Mouse (Mus musculus) midbrain, embryonic 14.5 days (tissue): ENCODE data around the gene Cpsf7. TPM values are rescaled to one million over a fixed set of nuclear protein-coding genes. Genes with fewer than 3 reads are reported as not detected.

ENCODE experiments used
- ATAC-seq: fragments of 200-750 bp; cut with Nextera tagmentation; 2 replicates; pipeline ENCODE4 v1.8.0; 2017; ENCODE audit warnings: moderate number of reproducible peaks, moderate library complexity; ENCODE audit not compliant: low FRiP score, low TSS enrichment
- DNase-seq: peaks from one replicate; pipeline ENCODE4 v3.0.0-alpha.2; 2015
- H3K27ac ChIP-seq: fragments of 300-500 bp; sonication (generic); replicated peaks from 2 replicates; pipeline ENCODE4 v1.5.1; 2014; ENCODE audit warnings: mild to moderate bottlenecking, low read depth, low read length, moderate library complexity
- H3K27me3 ChIP-seq: fragments of 300-500 bp; sonication (generic); 2 replicates; pipeline ENCODE4 v1.6.1; 2014; ENCODE audit warnings: low read length, control low read depth, mixed read lengths; ENCODE audit not compliant: control insufficient read depth, insufficient read depth
- H3K36me3 ChIP-seq: fragments of 300-500 bp; sonication (generic); 2 replicates; pipeline ENCODE4 v1.6.1; 2014; ENCODE audit warnings: low read length, control low read depth; ENCODE audit not compliant: control insufficient read depth, insufficient read depth
- H3K4me1 ChIP-seq: fragments of 300-500 bp; sonication (generic); 2 replicates; pipeline ENCODE4 v1.6.1; 2014; ENCODE audit warnings: mild to moderate bottlenecking, antibody characterized with exemption, low read length, control low read depth; ENCODE audit not compliant: control insufficient read depth, insufficient read depth
- H3K4me2 ChIP-seq: fragments of 300-500 bp; sonication (generic); 2 replicates; pipeline ENCODE4 v1.6.1; 2014; ENCODE audit warnings: mild to moderate bottlenecking, low read length, moderate library complexity
- H3K4me3 ChIP-seq: fragments of 300-500 bp; sonication (generic); replicated peaks from 2 replicates; pipeline ENCODE4 v1.5.1; 2014; ENCODE audit warnings: low read depth, low read length
- H3K9ac ChIP-seq: fragments of 300-500 bp; sonication (generic); replicated peaks from 2 replicates; pipeline ENCODE4 v1.6.1; 2014; ENCODE audit warnings: mild to moderate bottlenecking, low read length, moderate library complexity
- H3K9me3 ChIP-seq: fragments of 300-500 bp; sonication (generic); 2 replicates; pipeline ENCODE4 v1.6.1; 2016; ENCODE audit warnings: low read length, control low read depth, mixed read lengths; ENCODE audit not compliant: control insufficient read depth
- WGBS: fragments of 180-500 bp; shearing (Covaris S2); extraction: QIAGEN DNeasy Blood & Tissue Kit; methylation state at CpG from one replicate; pipeline ENCODE4 v1.1.7; 2014; 5-methylcytosine and 5-hydroxymethylcytosine counted together
- polyA plus RNA-seq: library from polyadenylated mRNA; unstranded; fragments of >200 nt; fragmentation: Nextera tagmentation; extraction: Ambion mirVana; gene quantifications from 2 replicates; pipeline ENCODE4 v1.2.1, GENCODE M21; 2014

Cpsf7 gene
- polyA plus RNA-seq, 1 experiment from 2014 or later, result 66.0 TPM

- H3K9me3 ChIP-seq, result no peaks in the 10 kb centered on the region
- H3K27me3 ChIP-seq, result no peaks in the 10 kb centered on the region
- WGBS, result 91% methylated on average over 8 of the region's 8 CpGs
- ATAC-seq (no peak), DNase-seq (no peak)
- no peak overlapping the region for H3K9ac ChIP-seq
- no peak overlapping the region for H3K27ac ChIP-seq
- no peak overlapping the region for H3K4me3 ChIP-seq
- peaks cover 11% of the 10 kb centered on the region for H3K36me3 ChIP-seq
- H3K4me1 ChIP-seq, result no peaks in the 10 kb centered on the region
- H3K4me2 ChIP-seq, result no peak overlapping the region
Observed at GRCm38 (mm10) chr19:10587231-10587630, 62.2 kb downstream of the Cpsf7 start.

GRCm38 (mm10) chr19:10589127-10589857 lies 64.2 kb downstream of the Cpsf7 start:
- WGBS, result 71% methylated on average over 5 of the region's 5 CpGs
- Histone ChIP-seq H3K4me1 (no peaks in the 10 kb centered on the region), H3K4me2 (no peak overlapping the region), H3K27ac (no peak overlapping the region), H3K4me3 (no peak overlapping the region), H3K36me3 (peaks cover 31% of the 10 kb centered on the region), H3K9me3 (no peaks in the 10 kb centered on the region), H3K27me3 (no peaks in the 10 kb centered on the region), H3K9ac (no peak overlapping the region)
- ATAC-seq, result no peak
- DNase-seq, result no peak

GRCm38 (mm10) chr19:10590301-10590700 lies 65.2 kb downstream of the Cpsf7 start:
- 85% methylated on average over 3 of the region's 3 CpGs for WGBS
- ATAC-seq (no peak), DNase-seq (no peak)
- Histone ChIP-seq H3K4me1 (no peaks in the 10 kb centered on the region), H3K9me3 (no peaks in the 10 kb centered on the region), H3K4me2 (no peak overlapping the region), H3K27ac (no peak overlapping the region), H3K9ac (no peak overlapping the region), H3K36me3 (peaks cover 39% of the 10 kb centered on the region), H3K4me3 (no peak overlapping the region), H3K27me3 (no peaks in the 10 kb centered on the region)

- WGBS, result 91% methylated on average over 6 of the region's 6 CpGs
- H3K36me3 ChIP-seq, result peaks cover 44% of the 10 kb centered on the region
- no peak for DNase-seq
Observed at GRCm38 (mm10) chr19:10591659-10592377, 66.8 kb downstream of the Cpsf7 start.

More at GRCm38 (mm10) chr19:10591659-10592377, 66.8 kb downstream of the Cpsf7 start:
- Histone ChIP-seq H3K9me3 (no peaks in the 10 kb centered on the region), H3K4me3 (no peak overlapping the region), H3K27ac (no peak overlapping the region), H3K4me1 (no peaks in the 10 kb centered on the region), H3K4me2 (no peak overlapping the region), H3K9ac (no peak overlapping the region), H3K27me3 (no peaks in the 10 kb centered on the region)
- no peak for ATAC-seq

Other genes with a start within 250 kb of the Cpsf7 start
- gene Dagla, start 220.4 kb upstream of the Cpsf7 start, polyA plus RNA-seq, result 9.4 and 9.8 TPM in 2 replicates
- gene Syt7, start 136.2 kb upstream of the Cpsf7 start, polyA plus RNA-seq, result 10.1 and 15.4 TPM in 2 replicates
- 0.91 and 1.1 TPM in 2 replicates for gene Lrrc10b, start 67.8 kb upstream of the Cpsf7 start, polyA plus RNA-seq
- 1.4 and 1.6 TPM in 2 replicates for gene Ppp1r32, start 42.3 kb upstream of the Cpsf7 start, polyA plus RNA-seq
- 67.6 and 69.6 TPM in 2 replicates for gene Sdhaf2, start 876 bp downstream of the Cpsf7 start, polyA plus RNA-seq
- gene Tmem216, start 31.0 kb downstream of the Cpsf7 start, polyA plus RNA-seq, result 60.0 and 65.8 TPM in 2 replicates
- gene Cyb561a3, start 51.9 kb downstream of the Cpsf7 start, polyA plus RNA-seq, result 17.8 and 20.5 TPM in 2 replicates
- 42.1 and 44.3 TPM in 2 replicates for gene Tmem138, start 52.1 kb downstream of the Cpsf7 start, polyA plus RNA-seq
- gene Ddb1, start 80.1 kb downstream of the Cpsf7 start, polyA plus RNA-seq, result 208 and 247 TPM in 2 replicates
- 27.5 and 29.1 TPM in 2 replicates for gene Tkfc, start 80.4 kb downstream of the Cpsf7 start, polyA plus RNA-seq
- gene Vwce, start 108.9 kb downstream of the Cpsf7 start, polyA plus RNA-seq, result 0.53 and 0.83 TPM in 2 replicates
- gene Pga5, start 152.8 kb downstream of the Cpsf7 start, polyA plus RNA-seq, result not detected in 2 replicates
- 27.3 and 32.1 TPM in 2 replicates for gene Vps37c, start 163.5 kb downstream of the Cpsf7 start, polyA plus RNA-seq
- gene Cd5, start 213.7 kb downstream of the Cpsf7 start, polyA plus RNA-seq, result 0.16 and 0.25 TPM in 2 replicates